Mouse (Mus musculus): ENCODE measurements around the gene Lrp3. TPM values are rescaled to one million over a fixed set of nuclear protein-coding genes. Genes with fewer than 3 reads are reported as not detected.
A peak's percentile ranks its signal among the peaks of the same experiment; 100 is the strongest.

The Lrp3 gene
- polyA plus RNA-seq, 1 experiment from 2014 or later = 7.6 TPM

DNA sequence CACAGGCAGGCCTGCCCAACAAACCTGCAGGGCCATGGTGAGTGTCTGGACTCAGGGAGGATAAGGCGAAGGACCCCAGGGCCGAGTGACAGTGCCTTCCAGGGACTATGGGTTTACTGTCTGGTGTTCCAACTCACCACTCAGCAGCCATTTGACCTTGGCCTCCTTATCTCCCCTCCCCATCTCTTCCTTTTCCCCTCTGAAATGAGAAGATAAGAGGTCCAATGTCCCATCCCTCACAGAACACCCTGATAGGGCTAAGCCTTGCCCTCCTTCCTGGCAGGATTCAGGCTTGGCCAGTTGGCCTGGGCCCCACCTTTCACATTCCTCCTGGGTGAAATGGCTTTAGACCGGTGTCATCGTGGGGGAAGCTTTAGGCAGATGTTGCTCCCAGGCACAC, 39.8 kb downstream of the Lrp3 start:
- no peak overlapping the region for H3K4me3 ChIP-seq (ENCODE audit: low read length)
- WGBS = 86% methylated on average over 4 of the region's 4 CpGs

GRCm38 (mm10) chr7:35172519-35172918, 42.8 kb downstream of the Lrp3 start:
- H3K4me1 ChIP-seq (ENCODE audit: control insufficient read depth, insufficient read depth, low read length) = no peaks in the 10 kb centered on the region
- 0 out of 2 replicates have a peak overlapping the region, but pooled peaks have one; percentile 37 for H3K9ac ChIP-seq (ENCODE audit: low read depth, low read length)
- no peak overlapping the region for H3K27ac ChIP-seq (ENCODE audit: low read depth, low read length)
- WGBS = 89% methylated on average over 4 of the region's 4 CpGs
- H3K27me3 ChIP-seq (ENCODE audit: control insufficient read depth, insufficient read depth, low read length) = no peaks in the 10 kb centered on the region
- H3K4me3 ChIP-seq (ENCODE audit: low read length) = no peak overlapping the region
- H3K4me2 ChIP-seq (replicated peaks; ENCODE audit: low read depth, low read length) = no peak overlapping the region
- ATAC-seq (ENCODE audit: low FRiP score, low TSS enrichment) = no peak
- no peaks in the 10 kb centered on the region for H3K9me3 ChIP-seq (ENCODE audit: control insufficient read depth, low read length)
- H3K36me3 ChIP-seq (ENCODE audit: control insufficient read depth, insufficient read depth, low read length) = no peaks in the 10 kb centered on the region

More for the DNA sequence above, 39.8 kb downstream of the Lrp3 start:
- Histone ChIP-seq H3K9me3 (ENCODE audit: control insufficient read depth, low read length) (no peaks in the 10 kb centered on the region), H3K4me2 (replicated peaks; ENCODE audit: low read depth, low read length) (no peak overlapping the region), H3K27me3 (ENCODE audit: control insufficient read depth, insufficient read depth, low read length) (no peaks in the 10 kb centered on the region), H3K4me1 (ENCODE audit: control insufficient read depth, insufficient read depth, low read length) (no peaks in the 10 kb centered on the region), H3K9ac (ENCODE audit: low read depth, low read length) (no peak overlapping the region), H3K36me3 (ENCODE audit: control insufficient read depth, insufficient read depth, low read length) (no peaks in the 10 kb centered on the region), H3K27ac (ENCODE audit: low read depth, low read length) (no peak overlapping the region)
- ATAC-seq (ENCODE audit: low FRiP score, low TSS enrichment) = no peak

- H3K4me1 ChIP-seq (ENCODE audit: control insufficient read depth, insufficient read depth, low read length) = no peaks in the 10 kb centered on the region
- peak overlapping the region; percentile 30; the same call in 1 of the 2 replicates for H3K4me2 ChIP-seq (replicated peaks; ENCODE audit: low read depth, low read length)
- no peaks in the 10 kb centered on the region for H3K36me3 ChIP-seq (ENCODE audit: control insufficient read depth, insufficient read depth, low read length)
- H3K27ac ChIP-seq (ENCODE audit: low read depth, low read length) = no peak overlapping the region
- H3K9ac ChIP-seq (ENCODE audit: low read depth, low read length) = peak overlapping the region; percentile 37; the same call in 1 of the 2 replicates
- no peak overlapping the region for H3K4me3 ChIP-seq (ENCODE audit: low read length)
- ATAC-seq (ENCODE audit: low FRiP score, low TSS enrichment) = peak; percentile 60
- 4% methylated on average over 14 of the region's 16 CpGs for WGBS
- H3K9me3 ChIP-seq (ENCODE audit: control insufficient read depth, low read length) = no peaks in the 10 kb centered on the region
- H3K27me3 ChIP-seq (ENCODE audit: control insufficient read depth, insufficient read depth, low read length) = no peaks in the 10 kb centered on the region
These were observed 43.4 kb downstream of the Lrp3 start for GRCm38 (mm10) chr7:35171867-35172382.

DNA sequence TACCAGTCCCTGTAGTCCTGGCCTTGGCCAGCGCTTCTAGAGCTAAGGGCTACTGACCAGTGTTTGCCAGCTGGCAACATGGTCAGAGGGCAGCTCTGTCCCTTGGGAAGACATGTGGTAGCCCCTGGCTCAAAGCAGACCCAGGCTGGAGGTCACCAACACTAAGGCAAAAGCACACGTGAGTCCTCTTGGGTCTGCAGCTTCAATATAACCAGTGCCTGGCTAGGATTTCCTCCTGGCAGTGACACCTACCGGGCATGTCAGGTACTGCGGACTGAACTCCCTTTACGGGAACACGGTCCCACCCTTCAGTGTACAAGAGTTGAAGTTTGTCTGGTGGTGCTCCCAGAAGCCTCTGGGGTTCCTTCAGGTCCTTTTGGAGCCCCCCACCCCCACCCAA, 46.0 kb downstream of the Lrp3 start:
- no peaks in the 10 kb centered on the region for H3K4me1 ChIP-seq (ENCODE audit: control insufficient read depth, insufficient read depth, low read length)
- ATAC-seq (ENCODE audit: low FRiP score, low TSS enrichment) = peak; percentile 39; the same call in 1 of the 2 replicates

GRCm38 (mm10) chr7:35167925-35168324, 47.4 kb downstream of the Lrp3 start:
- no peak overlapping the region for H3K9ac ChIP-seq (ENCODE audit: low read depth, low read length)
- no peaks in the 10 kb centered on the region for H3K4me1 ChIP-seq (ENCODE audit: control insufficient read depth, insufficient read depth, low read length)
- no peaks in the 10 kb centered on the region for H3K27me3 ChIP-seq (ENCODE audit: control insufficient read depth, insufficient read depth, low read length)
- ATAC-seq (ENCODE audit: low FRiP score, low TSS enrichment) = no peak
- H3K4me2 ChIP-seq (replicated peaks; ENCODE audit: low read depth, low read length) = no peak overlapping the region
- H3K36me3 ChIP-seq (ENCODE audit: control insufficient read depth, insufficient read depth, low read length) = no peaks in the 10 kb centered on the region
- H3K9me3 ChIP-seq (ENCODE audit: control insufficient read depth, low read length) = no peaks in the 10 kb centered on the region
- 55% methylated on average over 2 of the region's 2 CpGs for WGBS
- no peak overlapping the region for H3K4me3 ChIP-seq (ENCODE audit: low read length)
- no peak overlapping the region for H3K27ac ChIP-seq (ENCODE audit: low read depth, low read length)

More for the DNA sequence above, 46.0 kb downstream of the Lrp3 start:
- Histone ChIP-seq H3K9me3 (ENCODE audit: control insufficient read depth, low read length) (no peaks in the 10 kb centered on the region), H3K27ac (ENCODE audit: low read depth, low read length) (no peak overlapping the region), H3K36me3 (ENCODE audit: control insufficient read depth, insufficient read depth, low read length) (no peaks in the 10 kb centered on the region), H3K9ac (ENCODE audit: low read depth, low read length) (no peak overlapping the region), H3K4me2 (replicated peaks; ENCODE audit: low read depth, low read length) (no peak overlapping the region), H3K4me3 (ENCODE audit: low read length) (no peak overlapping the region), H3K27me3 (ENCODE audit: control insufficient read depth, insufficient read depth, low read length) (no peaks in the 10 kb centered on the region)
- WGBS = 13% methylated on average over 6 of the region's 6 CpGs

- Histone ChIP-seq H3K4me2 (replicated peaks; ENCODE audit: low read depth, low read length) (no peak overlapping the region), H3K9ac (ENCODE audit: low read depth, low read length) (no peak overlapping the region), H3K36me3 (ENCODE audit: control insufficient read depth, insufficient read depth, low read length) (no peaks in the 10 kb centered on the region), H3K4me3 (ENCODE audit: low read length) (no peak overlapping the region), H3K27me3 (ENCODE audit: control insufficient read depth, insufficient read depth, low read length) (no peaks in the 10 kb centered on the region), H3K9me3 (ENCODE audit: control insufficient read depth, low read length) (no peaks in the 10 kb centered on the region), H3K4me1 (ENCODE audit: control insufficient read depth, insufficient read depth, low read length) (no peaks in the 10 kb centered on the region), H3K27ac (ENCODE audit: low read depth, low read length) (no peak overlapping the region)
- ATAC-seq (ENCODE audit: low FRiP score, low TSS enrichment) = no peak
- WGBS = 77% methylated on average over 5 of the region's 5 CpGs
These were observed 48.3 kb downstream of the Lrp3 start for GRCm38 (mm10) chr7:35166988-35167387.

- Histone ChIP-seq H3K36me3 (ENCODE audit: control insufficient read depth, insufficient read depth, low read length) (no peaks in the 10 kb centered on the region), H3K27ac (ENCODE audit: low read depth, low read length) (no peak overlapping the region), H3K4me3 (ENCODE audit: low read length) (no peak overlapping the region), H3K9me3 (ENCODE audit: control insufficient read depth, low read length) (no peaks in the 10 kb centered on the region), H3K27me3 (ENCODE audit: control insufficient read depth, insufficient read depth, low read length) (no peaks in the 10 kb centered on the region), H3K9ac (ENCODE audit: low read depth, low read length) (no peak overlapping the region), H3K4me2 (replicated peaks; ENCODE audit: low read depth, low read length) (no peak overlapping the region), H3K4me1 (ENCODE audit: control insufficient read depth, insufficient read depth, low read length) (no peaks in the 10 kb centered on the region)
- WGBS = 68% methylated on average over 6 of the region's 6 CpGs
- ATAC-seq (ENCODE audit: low FRiP score, low TSS enrichment) = no peak
These were observed 51.2 kb downstream of the Lrp3 start for GRCm38 (mm10) chr7:35164131-35164530.

GRCm38 (mm10) chr7:35163600-35163999, 51.7 kb downstream of the Lrp3 start:
- Histone ChIP-seq H3K4me2 (replicated peaks; ENCODE audit: low read depth, low read length) (no peak overlapping the region), H3K4me1 (ENCODE audit: control insufficient read depth, insufficient read depth, low read length) (no peaks in the 10 kb centered on the region), H3K4me3 (ENCODE audit: low read length) (no peak overlapping the region), H3K9ac (ENCODE audit: low read depth, low read length) (no peak overlapping the region), H3K36me3 (ENCODE audit: control insufficient read depth, insufficient read depth, low read length) (no peaks in the 10 kb centered on the region), H3K27me3 (ENCODE audit: control insufficient read depth, insufficient read depth, low read length) (no peaks in the 10 kb centered on the region), H3K9me3 (ENCODE audit: control insufficient read depth, low read length) (no peaks in the 10 kb centered on the region), H3K27ac (ENCODE audit: low read depth, low read length) (no peak overlapping the region)
- no peak for ATAC-seq (ENCODE audit: low FRiP score, low TSS enrichment)
- WGBS = 48% methylated on average over 7 of the region's 7 CpGs

DNA sequence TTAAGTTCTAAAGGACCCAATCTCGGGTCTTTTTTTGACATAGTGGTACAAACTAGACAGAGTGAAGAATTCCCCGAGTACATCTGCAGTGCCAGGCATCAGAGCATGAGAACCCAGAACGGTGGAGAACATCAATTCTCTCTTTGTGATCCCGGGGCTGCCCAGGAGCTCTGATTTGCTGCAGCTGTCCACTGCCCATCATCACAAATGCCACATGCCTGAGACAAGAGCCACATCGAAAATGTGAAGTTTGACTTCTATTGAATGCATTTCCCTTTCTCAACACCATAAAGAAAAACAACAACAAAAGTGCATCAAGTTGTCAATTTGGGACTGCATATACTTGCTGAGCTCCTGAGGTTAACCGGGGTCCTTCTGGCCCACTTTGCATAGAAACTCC, 52.9 kb downstream of the Lrp3 start:
- no peak overlapping the region for H3K4me3 ChIP-seq (ENCODE audit: low read length)
- no peaks in the 10 kb centered on the region for H3K9me3 ChIP-seq (ENCODE audit: control insufficient read depth, low read length)
- no peak overlapping the region for H3K4me2 ChIP-seq (replicated peaks; ENCODE audit: low read depth, low read length)
- H3K27ac ChIP-seq (ENCODE audit: low read depth, low read length) = no peak overlapping the region
- H3K27me3 ChIP-seq (ENCODE audit: control insufficient read depth, insufficient read depth, low read length) = no peaks in the 10 kb centered on the region
- 79% methylated on average over 6 of the region's 6 CpGs for WGBS
- ATAC-seq (ENCODE audit: low FRiP score, low TSS enrichment) = no peak
- no peaks in the 10 kb centered on the region for H3K4me1 ChIP-seq (ENCODE audit: control insufficient read depth, insufficient read depth, low read length)
- no peaks in the 10 kb centered on the region for H3K36me3 ChIP-seq (ENCODE audit: control insufficient read depth, insufficient read depth, low read length)
- H3K9ac ChIP-seq (ENCODE audit: low read depth, low read length) = no peak overlapping the region

All from kidney, embryonic 14.5 days (tissue).